Mouse (Mus musculus) heart, adult 2 months (tissue): ENCODE results near the gene Rhebl1. TPM values are rescaled to one million over a fixed set of nuclear protein-coding genes. Genes with fewer than 3 reads are reported as not detected.

ENCODE experiments used
- DNase-seq, 2 experiments: peaks; one replicate each; pipeline ENCODE4 v3.0.0; 2021
- H3K27ac ChIP-seq: fragments of 200-600 bp; 2 replicates; pipeline ENCODE4 v1.8.1; 2022
- H3K27me3 ChIP-seq: fragments of 200-500 bp; 2 replicates; pipeline ENCODE4 v1.6.1; 2012; ENCODE audit warnings: mild to moderate bottlenecking, low read length, inconsistent platforms, mixed read lengths; ENCODE audit not compliant: control insufficient read depth, insufficient read depth
- H3K36me3 ChIP-seq: fragments of 200-500 bp; 2 replicates; pipeline ENCODE4 v1.6.1; 2012; ENCODE audit warnings: low read length, inconsistent platforms; ENCODE audit not compliant: control insufficient read depth, insufficient read depth
- H3K4me1 ChIP-seq: fragments of 200-500 bp; 2 replicates; pipeline ENCODE4 v1.6.1; 2011; ENCODE audit warnings: low read length; ENCODE audit not compliant: control insufficient read depth, insufficient read depth
- H3K4me3 ChIP-seq: fragments of 200-600 bp; 2 replicates; pipeline ENCODE4 v1.8.1; 2022
- H3K79me2 ChIP-seq: fragments of 200-500 bp; replicated peaks from 2 replicates; pipeline ENCODE4 v1.6.1; 2012; ENCODE audit warnings: mild to moderate bottlenecking, inconsistent platforms, low read length, moderate library complexity, mixed read lengths; ENCODE audit not compliant: control insufficient read depth, insufficient read depth
- H3K9ac ChIP-seq: fragments of 200-500 bp; 2 replicates; pipeline ENCODE4 v1.6.1; 2012; ENCODE audit warnings: low read depth, mild to moderate bottlenecking, control low read depth, inconsistent platforms, low read length, mixed read lengths
- CTCF ChIP-seq: fragments of 200-600 bp; IDR thresholded peaks from 2 replicates; pipeline ENCODE4 v1.8.1; 2022; ENCODE audit warnings: antibody characterized with exemption, mild to moderate bottlenecking, moderate library complexity
- EP300 ChIP-seq: fragments of 200-500 bp; IDR thresholded peaks from 2 replicates; pipeline ENCODE4 v1.6.1; 2011; ENCODE audit warnings: low read depth, low read length, control low read depth; ENCODE audit not compliant: insufficient read depth
- POLR2A ChIP-seq: fragments of 200-500 bp; IDR thresholded peaks from 2 replicates; pipeline ENCODE4 v1.6.1; 2011; ENCODE audit warnings: mild to moderate bottlenecking, low read depth, low read length, control low read depth; ENCODE audit not compliant: insufficient read depth
- WGBS: fragments of 180-500 bp; shearing (Covaris S2); methylation state at CpG from one replicate; pipeline ENCODE4 v1.1.7; 2018; 5-methylcytosine and 5-hydroxymethylcytosine counted together
- intact Hi-C: fragments of 180-260 bp; cut with DNase I; formaldehyde crosslinking; loops from one replicate; pipeline ENCODE4 v1.15.1; 2025
- polyA plus RNA-seq: library from polyadenylated mRNA; depleted of rRNA; stranded (reverse); fragments of >200 nt; gene quantifications from 2 replicates; pipeline ENCODE4 v1.2.3, GENCODE M21; 2012
- total RNA-seq, 2 experiments: library from RNA; stranded (reverse); gene quantifications; 2 replicates each; pipeline ENCODE4 v1.2.3; 2021

Rhebl1 gene
- total and polyA plus RNA-seq, 3 experiments, result 1.6 to 4.4 (median 2.3) TPM

DNA sequence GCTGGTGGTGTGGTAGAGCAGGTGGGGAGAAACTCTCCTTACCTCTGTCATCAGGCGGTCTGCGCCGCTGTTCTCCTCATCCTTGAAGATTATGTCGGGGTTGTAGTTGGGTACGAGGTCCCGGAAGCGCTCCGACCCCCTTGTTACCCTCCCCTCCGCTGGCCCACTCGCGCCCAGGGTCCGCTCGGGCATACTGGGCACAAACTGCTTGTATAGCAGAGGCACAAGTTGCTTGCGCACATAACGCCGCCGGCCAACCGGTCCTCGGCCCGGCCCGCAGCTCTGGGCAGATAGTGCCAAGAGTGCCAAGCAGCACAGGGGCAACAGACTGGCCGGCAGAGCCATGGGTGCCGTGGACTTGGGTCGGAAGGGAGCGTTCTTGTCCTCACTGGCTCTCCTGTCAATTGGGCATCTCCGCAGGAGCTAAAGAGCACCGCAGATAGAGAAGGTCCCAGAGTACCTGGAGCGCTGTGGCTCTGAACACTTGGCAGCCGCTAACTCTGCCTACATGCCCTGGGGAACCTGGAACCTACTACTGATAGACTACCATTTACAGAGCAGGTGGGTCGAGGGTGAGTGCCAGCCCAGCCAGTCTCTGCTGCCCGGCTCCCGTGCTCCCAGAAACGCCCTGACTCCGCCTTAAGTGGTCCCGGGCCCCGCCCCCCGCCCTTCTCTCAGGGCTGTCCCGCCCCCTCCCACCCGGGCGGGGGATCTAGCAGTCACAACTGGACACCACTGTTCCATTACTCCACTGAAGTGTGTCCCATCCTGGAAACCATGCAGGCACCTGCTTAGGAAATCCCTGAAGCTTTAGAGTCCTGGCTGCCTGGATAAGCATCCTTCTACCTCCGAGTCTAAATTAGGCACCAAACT, 3.8 kb upstream of the Rhebl1 start, which contains the start of gene Dhh:
TSS of gene Dhh (minus strand) at position 613 of the 873 bp plus-strand sequence.
- H3K9ac ChIP-seq, result 0 out of 2 replicates have a peak within 1 kb of the TSS, but pooled peaks have one; percentile 21
- 3% methylated on average over 41 of the region's 41 CpGs for WGBS
- peak within 1 kb of the TSS; percentile 35 for H3K4me3 ChIP-seq
- TF ChIP-seq POLR2A (no peak), CTCF (no peak), EP300 (no peak)
- no peaks in the 10 kb centered on the region for H3K79me2 ChIP-seq
- H3K4me1 ChIP-seq, result peaks cover 8% of the 10 kb centered on the region
- H3K36me3 ChIP-seq, result no peaks in the 10 kb centered on the region
- peaks cover 5% of the 10 kb centered on the region for H3K27me3 ChIP-seq
- DNase-seq, result no peak
- peak within 1 kb of the TSS; percentile 23; the same call in 1 of the 2 replicates for H3K27ac ChIP-seq
- intact Hi-C loops, result no loop called here

DNA sequence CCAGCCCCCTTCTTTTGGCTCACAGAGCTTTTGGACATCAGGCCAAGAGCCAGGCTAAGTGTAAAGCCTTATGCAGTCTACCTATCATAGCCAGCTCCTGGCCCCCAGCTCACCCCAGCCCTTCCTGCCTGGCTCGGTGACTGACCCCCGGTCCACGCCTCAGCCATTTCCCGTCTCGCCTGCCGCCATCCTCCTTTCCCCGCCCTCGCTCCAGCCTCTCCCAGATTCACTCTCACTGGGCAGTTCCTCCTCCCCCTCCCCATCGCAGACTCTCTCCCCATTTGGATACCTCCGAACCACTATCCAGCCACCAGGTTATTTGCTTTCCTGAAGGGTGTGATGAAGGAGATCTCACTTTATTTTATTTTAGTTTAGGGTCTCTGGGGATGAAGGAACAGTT, 3.2 kb upstream of the Rhebl1 start:
- intact Hi-C loops, result no loop called here
- Histone ChIP-seq H3K36me3 (no peaks in the 10 kb centered on the region), H3K4me3 (peak overlapping the region; percentile 35), H3K79me2 (no peaks in the 10 kb centered on the region), H3K27me3 (peaks cover 5% of the 10 kb centered on the region), H3K9ac (no peak overlapping the region), H3K4me1 (peaks cover 8% of the 10 kb centered on the region), H3K27ac (peak overlapping the region; percentile 23; the same call in 1 of the 2 replicates)
- WGBS, result 20% methylated on average over 10 of the region's 10 CpGs
- TF ChIP-seq POLR2A, result no peak
- TF ChIP-seq EP300, result no peak
- no peak for TF ChIP-seq CTCF
- DNase-seq, result peak; percentile 44 to 55

DNA sequence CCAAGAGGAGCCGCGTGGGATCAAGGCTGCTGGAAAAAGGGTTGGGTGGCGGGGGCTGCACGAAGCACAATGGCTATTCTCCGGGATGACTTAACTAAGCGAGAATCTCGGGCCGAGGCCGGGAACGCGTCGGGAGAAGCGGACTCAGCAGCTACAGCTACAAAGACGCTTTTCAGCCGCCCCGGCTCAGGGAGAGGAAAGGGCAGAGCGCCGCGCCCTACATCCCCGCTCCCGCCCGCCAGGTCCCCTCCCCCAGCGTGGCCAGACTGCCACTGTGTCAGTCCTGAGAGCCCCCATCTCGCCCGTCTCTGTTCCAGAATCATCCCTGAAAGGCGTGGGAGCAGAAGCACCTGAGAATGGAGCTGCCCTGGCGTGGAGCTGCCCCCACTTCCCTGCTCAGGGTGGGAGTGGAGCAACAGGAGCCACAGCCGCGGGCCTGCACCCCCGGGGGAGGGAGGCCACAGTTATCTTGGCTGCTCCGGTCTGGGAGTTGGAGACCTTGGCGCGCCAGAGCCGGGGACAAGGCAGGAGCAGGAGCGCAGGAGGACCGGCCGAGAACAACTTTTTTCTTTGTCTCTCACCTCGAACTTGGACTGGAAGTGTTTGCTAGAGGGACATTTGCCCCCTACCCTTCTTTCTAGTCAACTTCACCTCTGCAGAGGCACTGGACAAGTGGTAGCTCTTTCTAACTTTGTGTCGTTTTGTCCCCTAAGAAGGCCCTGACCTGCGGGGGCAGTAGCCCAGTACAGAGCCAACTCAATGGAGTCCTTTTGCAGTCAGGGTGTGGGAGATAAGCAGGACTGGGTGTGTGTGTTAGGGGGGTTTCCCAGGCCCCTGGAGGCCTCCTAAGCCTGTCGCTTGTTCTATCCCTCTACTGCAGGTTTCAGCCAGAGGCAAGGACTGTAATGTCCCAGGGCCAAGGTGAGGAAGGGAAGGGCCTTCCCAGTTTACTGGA, 1.6 kb upstream of the Rhebl1 start:
- Histone ChIP-seq H3K79me2 (no peaks in the 10 kb centered on the region), H3K4me3 (peak overlapping the region; percentile 45), H3K27ac (peak overlapping the region; percentile 47), H3K9ac (peak overlapping the region; percentile 72), H3K27me3 (peaks cover 5% of the 10 kb centered on the region), H3K36me3 (no peaks in the 10 kb centered on the region), H3K4me1 (peaks cover 10% of the 10 kb centered on the region)
- 13% methylated on average over 41 of the region's 41 CpGs for WGBS
- DNase-seq, result peak; percentile 54 to 56
- intact Hi-C loops, result no loop called here
- no peak for TF ChIP-seq EP300
- no peak for TF ChIP-seq POLR2A
- no peak for TF ChIP-seq CTCF

DNA sequence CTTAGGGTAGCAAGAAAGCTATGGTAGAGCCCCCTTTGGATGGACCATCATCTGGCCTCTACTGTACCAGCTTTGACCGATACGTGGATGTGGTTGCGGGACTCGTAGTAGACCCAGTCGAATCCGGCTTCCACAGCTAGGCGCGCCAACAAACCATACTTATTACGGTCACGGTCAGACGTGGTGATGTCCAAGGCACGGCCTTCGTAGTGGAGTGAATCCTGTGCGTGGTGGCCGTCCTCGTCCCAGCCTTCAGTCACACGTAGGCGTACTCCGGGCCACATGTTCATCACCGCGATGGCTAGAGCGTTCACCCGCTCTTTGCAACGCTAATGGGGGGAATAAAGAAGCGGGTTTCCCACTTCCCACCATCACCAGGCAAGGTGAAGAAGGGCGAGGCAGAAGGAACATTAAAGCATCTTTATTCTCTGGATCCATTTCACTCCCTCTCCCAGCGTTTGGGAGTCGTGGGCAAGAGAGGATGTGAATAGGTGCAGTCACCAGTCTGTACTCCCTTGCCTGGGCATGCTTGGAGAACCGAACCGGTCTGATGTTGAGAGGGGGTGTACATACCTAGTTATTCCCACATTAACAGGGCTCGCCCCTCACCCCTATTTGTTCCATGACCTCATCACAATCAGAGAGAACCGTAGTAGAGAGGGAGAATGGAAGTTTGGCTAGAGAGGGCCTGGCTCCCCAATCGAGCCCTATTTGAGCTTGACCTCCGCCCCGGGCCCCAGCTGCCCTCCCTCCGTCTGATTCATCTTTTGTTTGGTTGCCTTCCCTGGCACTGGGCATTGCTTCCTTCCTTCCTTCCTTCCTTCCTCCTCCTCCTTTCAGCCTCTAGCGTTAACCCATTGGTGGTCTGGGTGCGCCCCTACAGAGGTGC, 650 bp upstream of the Rhebl1 start:
- peaks cover 10% of the 10 kb centered on the region for H3K4me1 ChIP-seq

DNA sequence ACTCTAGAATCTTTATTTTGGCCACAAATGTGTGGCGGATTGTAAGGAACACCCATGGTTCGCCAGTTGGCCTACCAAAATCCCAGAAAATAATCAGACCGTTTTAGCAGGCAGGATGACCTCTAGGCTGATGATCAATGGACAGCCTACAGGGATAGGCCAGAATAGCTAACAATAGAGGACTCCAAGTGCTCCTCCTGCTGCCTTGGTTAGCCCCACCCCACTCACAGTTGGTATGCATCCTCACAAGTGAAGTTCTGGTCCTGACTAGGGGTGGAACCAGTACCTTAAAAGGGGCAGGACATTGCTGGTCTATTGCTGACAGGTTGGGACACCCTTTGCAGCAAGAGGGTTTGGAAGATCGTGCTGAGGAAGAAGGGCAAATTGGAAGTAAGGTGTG, 1.3 kb downstream of the Rhebl1 start:
- 83% methylated on average over 4 of the region's 4 CpGs for WGBS
- no peaks in the 10 kb centered on the region for H3K36me3 ChIP-seq
- intact Hi-C loops, result loop anchor here (2.0 kb wide), 1 partner anchor 92 kb away; no protein-coding TSS in a partner anchor
- H3K79me2 ChIP-seq, result no peaks in the 10 kb centered on the region
- no peak for DNase-seq
- H3K9ac ChIP-seq, result no peak overlapping the region
- no peak overlapping the region for H3K4me3 ChIP-seq
- H3K27me3 ChIP-seq, result peaks cover 4% of the 10 kb centered on the region
- TF ChIP-seq POLR2A (no peak), EP300 (no peak), CTCF (no peak)
- H3K4me1 ChIP-seq, result peaks cover 10% of the 10 kb centered on the region
- no peak overlapping the region for H3K27ac ChIP-seq

More for the DNA sequence above, 650 bp upstream of the Rhebl1 start:
- intact Hi-C loops, result no loop called here
- no peaks in the 10 kb centered on the region for H3K36me3 ChIP-seq
- peaks cover 5% of the 10 kb centered on the region for H3K27me3 ChIP-seq
- WGBS, result 36% methylated on average over 38 of the region's 38 CpGs
- H3K79me2 ChIP-seq, result no peaks in the 10 kb centered on the region
- H3K27ac ChIP-seq, result peak overlapping the region; percentile 47; the same call in 1 of the 2 replicates
- H3K4me3 ChIP-seq, result peak overlapping the region; percentile 69
- peak overlapping the region; percentile 72; the same call in 1 of the 2 replicates for H3K9ac ChIP-seq
- DNase-seq, result no peak
- no peak for TF ChIP-seq EP300
- no peak for TF ChIP-seq CTCF
- no peak for TF ChIP-seq POLR2A
